Mouse (Mus musculus): ENCODE results near the gene Arhgap24. TPM values are rescaled to one million over a fixed set of nuclear protein-coding genes. Genes with fewer than 3 reads are reported as not detected.
A peak's percentile ranks its signal among the peaks of the same experiment; 100 is the strongest.

The Arhgap24 gene
- 0.96 and 1.4 TPM in 2 replicates for total RNA-seq (2015)
- total RNA-seq (2017): 1.7 and 2.3 TPM in 2 replicates

DNA sequence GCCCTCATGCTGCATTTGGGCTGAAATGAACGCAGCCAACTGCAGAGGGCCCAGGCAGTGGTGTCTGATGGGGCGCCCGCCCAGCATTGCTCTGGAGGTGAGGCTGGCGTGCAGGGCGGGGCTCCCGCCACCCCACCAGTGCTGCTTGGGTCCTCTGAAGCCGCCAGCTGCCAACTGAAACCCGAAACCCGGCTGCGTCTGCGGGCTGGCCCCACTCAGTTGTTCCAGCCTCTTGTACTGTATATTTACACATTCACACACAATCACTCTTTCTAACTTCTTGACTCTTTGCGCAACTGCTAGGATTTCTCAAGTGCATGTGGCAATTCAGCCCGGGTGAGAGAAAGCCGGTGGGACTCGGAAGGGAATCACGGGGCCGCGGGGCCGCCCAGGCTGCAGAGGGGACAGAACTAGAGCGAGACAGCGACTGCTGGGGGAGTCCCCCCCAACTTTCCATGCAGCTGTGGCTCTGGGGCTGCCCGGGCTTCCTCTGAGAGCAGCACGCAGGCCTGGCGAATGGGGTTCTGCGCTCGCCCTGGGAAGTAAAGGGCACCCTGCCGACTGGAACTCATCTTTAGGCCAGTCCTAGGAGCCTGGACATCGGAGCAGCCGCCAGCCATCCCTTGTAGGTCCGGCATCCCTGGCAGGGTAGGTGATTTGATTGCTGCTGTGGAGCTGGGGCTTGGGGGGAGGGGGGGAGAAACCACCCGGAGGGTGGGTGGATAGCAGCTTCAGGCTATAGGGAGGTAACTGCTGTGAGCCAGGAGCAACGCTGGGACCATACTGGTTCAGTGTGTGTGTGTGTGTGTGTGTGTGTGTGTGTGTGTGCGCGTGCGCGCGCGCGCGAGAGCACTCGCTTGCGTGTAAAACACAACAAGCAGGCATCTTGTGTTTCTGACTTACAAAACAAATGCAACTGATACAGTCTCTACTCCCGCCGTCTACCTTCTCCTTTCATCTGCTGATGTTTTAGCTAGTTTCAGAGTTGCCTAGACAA, at the start of gene Arhgap24:
Gene Arhgap24 (plus strand): TSS at position 177 of the 997 bp plus-strand sequence.
- peak; percentile 88 for ATAC-seq (replicated peaks; ENCODE audit: poor library complexity)

DNA sequence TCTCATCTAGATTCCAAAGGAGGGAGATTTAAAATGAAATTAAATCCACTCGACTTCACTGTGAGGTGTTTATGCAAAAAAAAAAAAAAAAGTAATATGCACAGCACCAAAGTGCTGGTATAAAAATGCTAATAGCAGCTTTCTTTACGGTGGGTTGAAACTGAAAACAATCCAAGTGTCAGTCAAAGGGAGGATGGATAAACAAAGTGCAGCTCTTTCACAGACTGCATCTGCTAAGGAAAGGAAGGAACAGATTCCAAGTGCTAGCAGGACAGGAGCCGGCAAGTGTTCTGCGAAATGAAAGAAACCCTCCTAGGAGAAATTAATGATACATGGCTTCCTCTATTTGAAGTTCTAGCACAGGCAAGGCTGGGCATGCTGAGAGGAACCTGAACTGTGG, 47.0 kb upstream of the Arhgap24 start:
- ATAC-seq (replicated peaks; ENCODE audit: poor library complexity): no peak

GRCm38 (mm10) chr5:102436581-102436980, 44.6 kb upstream of the Arhgap24 start:
- ATAC-seq (replicated peaks; ENCODE audit: poor library complexity): no peak

DNA sequence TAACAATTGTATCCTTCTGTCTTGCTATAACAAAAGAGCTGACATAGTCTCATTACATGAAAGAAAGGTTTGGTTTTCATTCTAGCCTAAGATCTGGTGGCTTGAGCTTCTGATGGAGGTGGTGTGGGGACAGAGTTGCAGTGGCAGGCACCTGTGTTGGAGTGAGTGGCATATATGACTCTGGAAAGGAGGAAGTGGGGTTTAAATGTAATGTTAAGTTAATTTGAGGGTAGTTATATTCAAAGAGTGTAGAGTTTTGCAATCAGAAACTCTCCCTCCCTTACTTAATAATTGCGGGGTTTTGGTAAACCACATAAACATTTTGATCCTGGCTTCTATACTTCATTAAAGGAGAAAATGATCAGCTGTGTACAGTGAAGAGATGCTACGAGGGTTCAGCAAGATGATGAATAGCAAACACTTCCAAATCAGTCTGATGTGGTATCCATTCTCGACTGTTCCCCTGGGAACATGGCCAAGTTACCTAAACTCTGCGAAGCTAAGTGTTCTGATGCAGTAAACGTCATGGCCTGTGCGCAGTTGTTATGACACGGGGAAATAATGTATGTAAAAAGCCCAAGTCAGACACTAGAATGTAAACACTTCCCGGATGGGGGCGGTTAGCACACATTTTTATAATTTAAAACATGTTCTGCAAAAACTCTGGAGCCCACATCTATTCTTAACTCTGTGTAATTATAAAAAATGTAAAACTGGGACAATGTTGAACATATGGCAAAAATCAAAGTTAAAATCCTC, 41.9 kb upstream of the Arhgap24 start:
- ATAC-seq (replicated peaks; ENCODE audit: poor library complexity): peak; percentile 58

GRCm38 (mm10) chr5:102447436-102447835, 33.8 kb upstream of the Arhgap24 start:
- ATAC-seq (replicated peaks; ENCODE audit: poor library complexity): peak; percentile 26; the same call in 1 of the 2 replicates

GRCm38 (mm10) chr5:102450897-102451296, 30.3 kb upstream of the Arhgap24 start:
- ATAC-seq (replicated peaks; ENCODE audit: poor library complexity): 0 out of 2 replicates have a peak, but pooled peaks have one; percentile 37

GRCm38 (mm10) chr5:102452079-102452797, 29.0 kb upstream of the Arhgap24 start:
- no peak for ATAC-seq (replicated peaks; ENCODE audit: poor library complexity)

- no peak for ATAC-seq (replicated peaks; ENCODE audit: poor library complexity)
These were observed 27.9 kb upstream of the Arhgap24 start for GRCm38 (mm10) chr5:102453324-102453723.

- ATAC-seq (replicated peaks; ENCODE audit: poor library complexity): no peak
These were observed 25.9 kb upstream of the Arhgap24 start for GRCm38 (mm10) chr5:102455247-102455646.

- no peak for ATAC-seq (replicated peaks; ENCODE audit: poor library complexity)
These were observed 20.6 kb upstream of the Arhgap24 start for GRCm38 (mm10) chr5:102460452-102461197.

DNA sequence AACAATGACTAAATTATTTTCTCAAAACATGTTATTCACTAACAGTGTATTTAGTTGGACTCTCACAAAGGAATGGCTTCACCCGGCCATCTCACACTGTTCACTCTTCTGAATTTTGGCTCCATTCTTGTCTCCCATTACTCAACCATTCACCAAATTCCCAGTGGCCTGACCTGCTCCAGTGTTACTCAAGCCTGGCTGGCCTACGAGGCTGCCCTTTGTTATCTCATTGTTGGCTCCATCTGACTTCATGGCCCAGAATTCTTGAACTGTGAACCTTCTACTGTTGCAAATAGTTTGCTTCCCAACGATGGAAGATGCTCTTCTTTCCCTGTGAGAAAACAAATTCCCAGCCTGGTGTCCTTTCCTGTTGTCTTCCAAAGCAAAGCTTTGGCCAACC, 18.2 kb upstream of the Arhgap24 start:
- ATAC-seq (replicated peaks; ENCODE audit: poor library complexity): no peak

GRCm38 (mm10) chr5:102465372-102465771, 15.8 kb upstream of the Arhgap24 start:
- ATAC-seq (replicated peaks; ENCODE audit: poor library complexity): no peak

DNA sequence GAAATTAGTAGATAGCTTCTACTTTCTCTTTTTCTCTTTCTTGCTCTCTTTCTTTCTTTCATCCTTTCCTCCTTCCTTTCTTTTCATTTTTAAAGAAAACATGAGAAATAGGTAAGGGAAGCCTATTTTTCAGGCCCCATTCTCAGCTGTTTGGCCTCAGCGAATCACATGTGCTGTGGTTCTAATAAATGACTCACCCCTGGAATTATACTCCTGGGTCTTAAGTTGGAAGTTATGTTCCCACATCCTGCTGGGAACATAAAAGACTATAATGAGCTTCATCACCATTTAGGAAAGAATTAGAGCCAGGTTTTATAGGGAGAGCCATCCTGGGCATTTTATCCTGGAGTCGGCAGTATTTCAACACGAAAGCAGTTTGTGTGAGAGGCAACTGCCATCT, 12.9 kb upstream of the Arhgap24 start:
- ATAC-seq (replicated peaks; ENCODE audit: poor library complexity): no peak

DNA sequence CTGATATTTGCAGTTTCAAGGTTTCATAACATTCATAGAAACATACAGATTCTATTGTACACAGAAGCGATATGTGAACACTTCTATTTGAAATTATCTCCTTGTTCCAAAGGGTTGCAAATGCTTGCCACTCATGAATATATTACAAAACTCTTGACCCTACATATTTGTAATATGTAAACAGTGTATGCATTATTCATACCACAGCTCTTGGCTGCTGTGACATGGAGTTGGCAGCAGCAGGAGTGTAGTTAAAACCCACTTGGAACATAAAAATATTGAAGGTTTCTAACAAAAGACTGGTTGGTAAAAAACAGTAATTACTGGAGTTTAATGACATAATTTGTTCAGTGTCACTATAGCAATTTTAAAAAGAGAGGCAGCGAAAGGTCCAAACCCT, 10.9 kb upstream of the Arhgap24 start:
- no peak for ATAC-seq (replicated peaks; ENCODE audit: poor library complexity)

GRCm38 (mm10) chr5:102478076-102478475, 3.1 kb upstream of the Arhgap24 start:
- peak; percentile 12; the same call in 1 of the 2 replicates for ATAC-seq (replicated peaks; ENCODE audit: poor library complexity)

GRCm38 (mm10) chr5:102483285-102483975, 2.2 kb downstream of the Arhgap24 start:
- ATAC-seq (replicated peaks; ENCODE audit: poor library complexity): no peak

DNA sequence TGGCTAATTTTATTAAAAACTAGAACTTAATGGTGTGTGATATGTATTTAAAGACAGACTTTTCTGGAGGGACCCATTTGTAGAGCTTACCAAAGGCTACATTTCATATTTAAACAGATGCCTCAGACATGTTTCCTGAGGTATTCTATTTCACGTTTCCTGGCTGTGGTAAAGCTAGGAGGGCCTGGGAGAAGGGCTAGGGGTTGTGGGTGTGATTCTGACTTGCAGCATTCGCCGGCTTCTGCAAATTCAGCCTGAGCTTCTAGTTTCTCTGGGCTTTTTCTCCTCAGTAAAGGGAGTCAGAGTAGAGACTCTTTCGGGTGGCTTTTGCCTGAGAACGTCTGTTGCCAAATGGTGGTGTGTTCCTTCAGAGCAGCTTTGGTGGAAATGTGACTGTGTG, 10.4 kb downstream of the Arhgap24 start:
- peak; percentile 62 for ATAC-seq (replicated peaks; ENCODE audit: poor library complexity)

- ATAC-seq (replicated peaks; ENCODE audit: poor library complexity): no peak
These were observed 11.0 kb downstream of the Arhgap24 start for GRCm38 (mm10) chr5:102492152-102492551.

GRCm38 (mm10) chr5:102494827-102495226, 13.6 kb downstream of the Arhgap24 start:
- ATAC-seq (replicated peaks; ENCODE audit: poor library complexity): 0 out of 2 replicates have a peak, but pooled peaks have one; percentile 15

Measured in megakaryocyte progenitor cell, adult 5-6 weeks (primary cell).